Mouse (Mus musculus): ENCODE results near the gene Prmt9. TPM values are rescaled to one million over a fixed set of nuclear protein-coding genes. Genes with fewer than 3 reads are reported as not detected.

Gene Prmt9
- polyA plus RNA-seq (2012; rRNA removed): 9.9 and 10.9 TPM in 2 replicates

GRCm38 (mm10) chr8:77549121-77549706 is at the start of gene Prmt9:
Prmt9 (plus strand) TSS chr8:77549397.

GRCm38 (mm10) chr8:77517301-77518200 is 31.6 kb upstream of the Prmt9 start, which contains the start of gene Arhgap10:
Arhgap10 (minus strand) TSS chr8:77517953.

GRCm38 (mm10) chr8:77610374-77610969 is 61.3 kb downstream of the Prmt9 start, which contains the start of gene Tmem184c:
Tmem184c (minus strand) TSS chr8:77610698.

Other genes starting within 250 kb of the Prmt9 start
- gene Arhgap10, start 31.4 kb upstream of the Prmt9 start, polyA plus RNA-seq (2012; rRNA removed): 36.7 and 40.7 TPM in 2 replicates
- 12.3 and 14.1 TPM in 2 replicates for gene Tmem184c, start 61.3 kb downstream of the Prmt9 start, polyA plus RNA-seq (2012; rRNA removed)
- 25.3 and 28.1 TPM in 2 replicates for gene Ednra, start 175.1 kb downstream of the Prmt9 start, polyA plus RNA-seq (2012; rRNA removed)